Mouse (Mus musculus) hindbrain, embryonic 12.5 days (tissue): ENCODE measurements around the gene Il15ra. TPM values are rescaled to one million over a fixed set of nuclear protein-coding genes. Genes with fewer than 3 reads are reported as not detected.

ENCODE experiments used
- ATAC-seq: fragments of 200-750 bp; cut with Nextera tagmentation; 2 replicates; pipeline ENCODE4 v1.8.0; 2017; ENCODE audit warnings: moderate TSS enrichment; ENCODE audit not compliant: low FRiP score
- H3K27ac ChIP-seq: fragments of 300-500 bp; sonication (generic); 2 replicates; pipeline ENCODE4 v1.5.1; 2016; ENCODE audit warnings: mild to moderate bottlenecking
- H3K27me3 ChIP-seq: fragments of 300-500 bp; sonication (generic); 2 replicates; pipeline ENCODE4 v1.6.1; 2016; ENCODE audit warnings: mild to moderate bottlenecking
- H3K36me3 ChIP-seq: fragments of 300-500 bp; sonication (generic); 2 replicates; pipeline ENCODE4 v1.6.1; 2016; ENCODE audit warnings: mild to moderate bottlenecking
- H3K4me1 ChIP-seq: fragments of 300-500 bp; sonication (generic); 2 replicates; pipeline ENCODE4 v1.6.1; 2016
- H3K4me2 ChIP-seq: fragments of 300-500 bp; sonication (generic); replicated peaks from 2 replicates; pipeline ENCODE4 v1.6.1; 2016; ENCODE audit warnings: mild to moderate bottlenecking
- H3K4me3 ChIP-seq: fragments of 300-500 bp; sonication (generic); 2 replicates; pipeline ENCODE4 v1.5.1; 2016; ENCODE audit warnings: mild to moderate bottlenecking
- H3K9ac ChIP-seq: fragments of 300-500 bp; sonication (generic); 2 replicates; pipeline ENCODE4 v1.6.1; 2016; ENCODE audit warnings: mild to moderate bottlenecking, moderate library complexity
- H3K9me3 ChIP-seq: fragments of 300-500 bp; sonication (generic); replicated peaks from 2 replicates; pipeline ENCODE4 v1.6.1; 2016; ENCODE audit warnings: mild to moderate bottlenecking
- WGBS: fragments of 180-500 bp; shearing (Covaris S2); methylation state at CpG from one replicate; pipeline ENCODE4 v1.1.7; 2016; 5-methylcytosine and 5-hydroxymethylcytosine counted together
- polyA plus RNA-seq: library from polyadenylated mRNA; unstranded; fragments of >200 nt; fragmentation: Nextera tagmentation; extraction: Ambion mirVana; gene quantifications from 2 replicates; pipeline ENCODE4 v1.2.1, GENCODE M21; 2016

Gene Il15ra
- polyA plus RNA-seq, 1 experiment from 2014 or later, result 0.74 TPM

DNA sequence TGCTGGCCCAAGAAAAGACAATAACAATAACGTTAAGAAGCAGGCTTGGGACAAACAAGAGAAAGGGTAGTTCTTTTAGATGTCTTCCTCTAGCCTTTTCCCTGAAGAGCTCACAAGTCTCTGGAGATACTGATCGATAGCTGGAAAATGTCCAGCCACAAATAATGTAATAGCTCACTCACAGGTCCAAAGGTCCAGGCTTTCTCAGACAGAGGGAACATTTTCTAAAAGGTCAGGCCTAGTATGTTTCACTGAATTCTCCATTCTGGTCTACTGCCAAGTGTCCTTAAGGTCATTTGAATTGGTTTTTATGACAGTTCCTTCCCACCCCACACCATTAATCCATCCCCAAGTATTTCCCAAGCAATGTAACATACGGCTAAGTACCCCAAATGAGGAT lies 7.9 kb downstream of the Il15ra start:
- Histone ChIP-seq H3K4me3 (no peak overlapping the region), H3K27ac (no peak overlapping the region), H3K36me3 (no peaks in the 10 kb centered on the region), H3K27me3 (peaks cover 7% of the 10 kb centered on the region), H3K4me1 (no peaks in the 10 kb centered on the region), H3K9me3 (no peaks in the 10 kb centered on the region), H3K4me2 (no peak overlapping the region), H3K9ac (no peak overlapping the region)
- WGBS, result 75% methylated on average over 3 of the region's 3 CpGs
- no peak for ATAC-seq

DNA sequence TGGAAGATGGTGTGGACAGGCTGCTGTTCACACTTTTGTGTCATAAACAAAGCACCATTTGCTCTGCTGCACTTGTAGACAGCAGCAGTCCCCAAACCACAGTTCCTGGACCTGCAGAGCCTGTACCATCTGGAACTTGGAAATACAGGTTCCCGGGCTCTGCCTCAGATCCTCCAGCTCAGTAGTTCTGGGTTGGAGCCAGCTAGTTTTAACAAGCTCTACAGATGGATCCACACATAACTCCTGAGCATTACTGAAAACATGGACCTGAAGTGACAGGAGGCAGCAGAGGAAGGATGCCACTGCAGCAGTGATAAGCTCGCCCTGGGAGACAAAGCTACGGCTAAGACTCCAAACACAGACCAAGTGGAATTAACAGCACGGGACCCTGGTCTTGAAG lies 9.4 kb downstream of the Il15ra start:
- ATAC-seq, result no peak
- no peaks in the 10 kb centered on the region for H3K9me3 ChIP-seq
- H3K27ac ChIP-seq, result no peak overlapping the region
- H3K4me2 ChIP-seq, result no peak overlapping the region
- WGBS, result 89% methylated on average over 4 of the region's 4 CpGs
- no peak overlapping the region for H3K9ac ChIP-seq
- H3K4me1 ChIP-seq, result no peaks in the 10 kb centered on the region
- H3K27me3 ChIP-seq, result no peaks in the 10 kb centered on the region
- H3K4me3 ChIP-seq, result no peak overlapping the region
- no peaks in the 10 kb centered on the region for H3K36me3 ChIP-seq

- no peaks in the 10 kb centered on the region for H3K9me3 ChIP-seq
- H3K36me3 ChIP-seq, result no peaks in the 10 kb centered on the region
- ATAC-seq, result no peak
- no peak overlapping the region for H3K4me3 ChIP-seq
- no peaks in the 10 kb centered on the region for H3K27me3 ChIP-seq
- no peak overlapping the region for H3K4me2 ChIP-seq
- WGBS, result 90% methylated on average over 2 of the region's 2 CpGs
- no peak overlapping the region for H3K9ac ChIP-seq
- H3K27ac ChIP-seq, result no peak overlapping the region
- no peaks in the 10 kb centered on the region for H3K4me1 ChIP-seq
Observed at GRCm38 (mm10) chr2:11718573-11718972, 13.5 kb downstream of the Il15ra start.

DNA sequence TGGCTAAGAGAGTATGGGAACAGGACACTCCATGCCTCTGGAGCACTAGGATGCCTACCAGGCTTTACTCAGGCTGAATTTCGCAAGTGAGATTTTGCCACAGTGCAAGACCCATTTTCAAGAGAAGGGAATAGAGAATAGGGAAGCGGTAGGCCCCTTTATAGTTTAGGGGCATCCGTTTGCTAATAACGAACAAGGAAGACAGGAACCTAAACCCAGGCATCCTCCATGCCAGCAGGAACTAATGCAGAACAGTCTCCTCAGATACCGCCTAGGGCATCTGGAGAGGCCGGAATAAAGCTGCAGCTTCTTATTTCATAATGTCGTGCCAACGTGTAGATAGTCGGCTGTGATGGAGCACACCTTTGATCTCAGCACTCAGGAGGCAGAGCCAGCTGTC lies 17.5 kb downstream of the Il15ra start:
- Histone ChIP-seq H3K27me3 (no peaks in the 10 kb centered on the region), H3K4me1 (no peaks in the 10 kb centered on the region), H3K9ac (no peak overlapping the region), H3K9me3 (no peaks in the 10 kb centered on the region), H3K4me3 (no peak overlapping the region), H3K4me2 (no peak overlapping the region), H3K36me3 (no peaks in the 10 kb centered on the region), H3K27ac (no peak overlapping the region)
- 81% methylated on average over 9 of the region's 9 CpGs for WGBS
- ATAC-seq, result no peak

DNA sequence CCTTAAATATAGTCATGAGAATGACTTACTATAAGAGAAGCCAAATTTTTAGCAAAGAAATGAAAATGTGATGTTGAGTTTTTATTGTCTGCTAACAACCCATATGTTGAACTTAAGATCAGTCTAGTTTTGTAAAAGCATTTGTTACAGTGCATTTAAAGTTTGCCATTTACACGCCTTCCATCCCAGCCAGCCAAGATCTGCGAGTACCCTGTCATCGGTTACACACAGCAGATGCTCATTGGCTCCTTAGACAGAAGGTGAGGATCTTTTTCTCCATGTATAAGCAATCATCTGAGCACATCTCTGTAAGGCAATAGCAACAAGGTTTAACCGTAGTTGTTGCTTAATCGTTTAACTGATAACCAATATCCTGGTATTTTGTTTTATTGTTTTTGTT lies 22.5 kb downstream of the Il15ra start:
- no peak overlapping the region for H3K4me3 ChIP-seq
- H3K27ac ChIP-seq, result no peak overlapping the region
- H3K4me2 ChIP-seq, result no peak overlapping the region
- H3K9ac ChIP-seq, result no peak overlapping the region
- no peaks in the 10 kb centered on the region for H3K27me3 ChIP-seq
- no peaks in the 10 kb centered on the region for H3K36me3 ChIP-seq
- no peak for ATAC-seq
- H3K9me3 ChIP-seq, result no peaks in the 10 kb centered on the region
- H3K4me1 ChIP-seq, result no peaks in the 10 kb centered on the region
- WGBS, result 96% methylated on average over 5 of the region's 5 CpGs

- no peaks in the 10 kb centered on the region for H3K27me3 ChIP-seq
- no peaks in the 10 kb centered on the region; the same call in 1 of the 2 replicates for H3K4me1 ChIP-seq
- ATAC-seq, result no peak
- no peak overlapping the region for H3K4me2 ChIP-seq
- H3K9me3 ChIP-seq, result no peaks in the 10 kb centered on the region
- H3K4me3 ChIP-seq, result no peak overlapping the region
- H3K27ac ChIP-seq, result no peak overlapping the region
- no peaks in the 10 kb centered on the region for H3K36me3 ChIP-seq
- WGBS, result 71% methylated on average over 3 of the region's 3 CpGs
- H3K9ac ChIP-seq, result no peak overlapping the region
Observed at GRCm38 (mm10) chr2:11729091-11729490, 24.0 kb downstream of the Il15ra start.

DNA sequence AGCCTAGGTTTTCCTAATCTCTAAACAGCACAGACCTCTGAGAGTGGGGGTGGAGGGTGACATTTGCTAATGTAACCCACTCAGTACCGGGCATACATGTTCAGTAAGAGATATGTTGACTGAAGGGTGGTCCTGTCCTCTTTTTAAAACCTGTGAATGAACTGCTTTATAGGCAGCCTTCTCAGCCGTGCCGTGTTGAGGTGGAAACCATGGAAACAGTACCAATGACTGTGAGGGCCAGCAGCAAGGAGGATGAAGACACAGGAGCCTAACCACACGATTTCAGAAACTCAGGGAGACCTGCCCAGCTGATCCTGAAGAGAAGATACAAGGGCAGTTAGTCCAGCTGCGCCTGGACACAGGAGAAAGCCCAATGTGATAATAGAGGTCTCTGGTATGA lies 27.9 kb downstream of the Il15ra start:
- H3K27ac ChIP-seq, result no peak overlapping the region
- H3K27me3 ChIP-seq, result no peaks in the 10 kb centered on the region
- 63% methylated on average over 5 of the region's 5 CpGs for WGBS
- H3K9ac ChIP-seq, result no peak overlapping the region
- no peak overlapping the region for H3K4me2 ChIP-seq
- no peak for ATAC-seq
- H3K9me3 ChIP-seq, result no peaks in the 10 kb centered on the region
- H3K4me3 ChIP-seq, result no peak overlapping the region
- 0 out of 2 replicates have a peak, but pooled peaks cover 6% of the 10 kb centered on the region for H3K36me3 ChIP-seq
- no peaks in the 10 kb centered on the region; the same call in 1 of the 2 replicates for H3K4me1 ChIP-seq

DNA sequence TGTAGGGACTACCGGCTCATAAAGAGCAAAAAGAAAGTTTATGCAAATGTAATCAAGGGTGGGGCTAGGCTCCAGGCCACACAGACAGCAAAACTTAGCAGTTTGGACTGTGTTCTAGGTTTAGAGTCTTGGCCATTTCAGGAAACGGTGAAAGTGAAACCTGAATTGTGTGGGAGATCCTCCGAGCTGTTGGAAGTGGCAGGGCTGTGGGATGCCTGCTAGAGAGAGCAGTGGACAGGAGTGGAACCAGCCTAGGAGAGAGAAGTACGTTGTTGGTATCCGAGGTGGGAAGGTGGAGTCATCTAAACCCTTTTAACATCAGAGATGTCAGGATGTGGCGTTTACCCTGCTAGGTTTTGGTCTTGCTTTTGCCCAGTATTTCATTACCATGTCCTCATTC lies 30.8 kb downstream of the Il15ra start:
- no peak for ATAC-seq
- Histone ChIP-seq H3K27ac (no peak overlapping the region), H3K9me3 (no peaks in the 10 kb centered on the region), H3K36me3 (peaks cover 27% of the 10 kb centered on the region), H3K4me1 (no peaks in the 10 kb centered on the region; the same call in 1 of the 2 replicates), H3K4me2 (no peak overlapping the region), H3K27me3 (no peaks in the 10 kb centered on the region), H3K4me3 (no peak overlapping the region), H3K9ac (no peak overlapping the region)
- WGBS, result 88% methylated on average over 6 of the region's 6 CpGs

- no peaks in the 10 kb centered on the region for H3K27me3 ChIP-seq
- peaks cover 56% of the 10 kb centered on the region for H3K36me3 ChIP-seq
- no peak overlapping the region for H3K4me2 ChIP-seq
- 91% methylated on average over 3 of the region's 3 CpGs for WGBS
- no peaks in the 10 kb centered on the region for H3K4me1 ChIP-seq
- H3K27ac ChIP-seq, result no peak overlapping the region
- no peak overlapping the region for H3K4me3 ChIP-seq
- no peaks in the 10 kb centered on the region for H3K9me3 ChIP-seq
- ATAC-seq, result peak; percentile 46; the same call in 1 of the 2 replicates
- no peak overlapping the region for H3K9ac ChIP-seq
Observed at GRCm38 (mm10) chr2:11738794-11739193, 33.7 kb downstream of the Il15ra start.

- H3K4me3 ChIP-seq, result no peak overlapping the region
- H3K27ac ChIP-seq, result no peak overlapping the region
- no peak overlapping the region for H3K4me2 ChIP-seq
- H3K9ac ChIP-seq, result no peak overlapping the region
- no peaks in the 10 kb centered on the region for H3K27me3 ChIP-seq
- H3K9me3 ChIP-seq, result no peaks in the 10 kb centered on the region
- ATAC-seq, result no peak
- no peaks in the 10 kb centered on the region for H3K4me1 ChIP-seq
- H3K36me3 ChIP-seq, result peaks cover 64% of the 10 kb centered on the region
- WGBS, result 94% methylated on average over 4 of the region's 4 CpGs
Observed at GRCm38 (mm10) chr2:11739516-11740051, 34.5 kb downstream of the Il15ra start.

- ATAC-seq, result no peak
- Histone ChIP-seq H3K4me3 (no peak overlapping the region), H3K36me3 (peaks cover 99% of the 10 kb centered on the region), H3K9me3 (no peaks in the 10 kb centered on the region), H3K4me1 (no peaks in the 10 kb centered on the region), H3K9ac (no peak overlapping the region), H3K27me3 (no peaks in the 10 kb centered on the region), H3K4me2 (no peak overlapping the region), H3K27ac (no peak overlapping the region)
- 93% methylated on average over 4 of the region's 4 CpGs for WGBS
Observed at GRCm38 (mm10) chr2:11762541-11762940, 57.5 kb downstream of the Il15ra start.

GRCm38 (mm10) chr2:11765694-11766093 lies 60.6 kb downstream of the Il15ra start:
- Histone ChIP-seq H3K4me1 (no peaks in the 10 kb centered on the region), H3K4me3 (no peak overlapping the region), H3K4me2 (no peak overlapping the region), H3K36me3 (peaks cover 80% of the 10 kb centered on the region), H3K27me3 (no peaks in the 10 kb centered on the region), H3K27ac (no peak overlapping the region), H3K9ac (no peak overlapping the region), H3K9me3 (no peaks in the 10 kb centered on the region)
- no peak for ATAC-seq
- WGBS, result 91% methylated on average over 4 of the region's 4 CpGs

- H3K4me2 ChIP-seq, result no peak overlapping the region
- peaks cover 71% of the 10 kb centered on the region for H3K36me3 ChIP-seq
- H3K27ac ChIP-seq, result no peak overlapping the region
- H3K4me1 ChIP-seq, result no peaks in the 10 kb centered on the region
- no peak for ATAC-seq
- 77% methylated on average over 5 of the region's 5 CpGs for WGBS
- no peak overlapping the region for H3K9ac ChIP-seq
- no peaks in the 10 kb centered on the region for H3K27me3 ChIP-seq
- no peaks in the 10 kb centered on the region for H3K9me3 ChIP-seq
- no peak overlapping the region for H3K4me3 ChIP-seq
Observed at GRCm38 (mm10) chr2:11766485-11767160, 61.5 kb downstream of the Il15ra start.
